Mouse (Mus musculus): ENCODE data around the gene Lrrc28. TPM values are rescaled to one million over a fixed set of nuclear protein-coding genes. Genes with fewer than 3 reads are reported as not detected.

Gene Lrrc28
- total and polyA plus RNA-seq, 2 experiments from 2014 or later = 25.8 to 61.4 TPM

DNA sequence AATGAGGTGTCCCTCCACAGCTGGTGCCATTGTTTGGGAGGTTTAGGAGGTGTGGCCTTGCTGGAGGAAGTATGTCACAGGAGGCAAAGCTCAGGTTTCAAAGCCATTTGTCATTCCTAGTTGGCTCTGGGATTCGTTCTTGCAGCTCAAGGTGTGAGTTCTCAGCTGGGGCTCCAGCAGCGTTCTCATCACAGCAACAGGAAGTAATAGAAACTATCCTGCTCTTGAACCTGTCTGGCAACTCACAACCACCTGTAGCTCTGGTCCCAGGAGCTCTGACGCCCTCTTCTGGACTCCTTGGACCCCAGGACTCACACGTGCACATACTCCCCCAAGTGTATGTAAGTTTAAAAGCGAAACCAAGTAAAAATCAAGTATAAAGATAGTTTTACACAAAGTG, 15.4 kb downstream of the Lrrc28 start:
- Histone ChIP-seq H3K9me3 (ENCODE audit: low read length) (no peaks in the 10 kb centered on the region), H3K4me2 (ENCODE audit: low read depth, low read length, poor library complexity, severe bottlenecking) (no peak overlapping the region), H3K9ac (replicated peaks; ENCODE audit: low read length, poor library complexity, severe bottlenecking) (no peak overlapping the region), H3K27me3 (ENCODE audit: insufficient read depth, low read length) (no peaks in the 10 kb centered on the region), H3K4me3 (ENCODE audit: low read depth, low read length) (no peak overlapping the region), H3K4me1 (ENCODE audit: insufficient read depth, low read length) (no peaks in the 10 kb centered on the region), H3K36me3 (ENCODE audit: insufficient read depth, low read length) (0 out of 2 replicates have a peak, but pooled peaks cover 3% of the 10 kb centered on the region), H3K27ac (ENCODE audit: low read depth, low read length) (no peak overlapping the region)
- no peak for DNase-seq (ENCODE audit: low spot score)
- 55% methylated on average over 5 of the region's 5 CpGs for WGBS
- TF ChIP-seq CTCF (IDR thresholded peaks at IDR 0.05) = no peak
- ATAC-seq (ENCODE audit: low FRiP score) = no peak

- no peak for ATAC-seq (ENCODE audit: low FRiP score)
- 91% methylated on average over 5 of the region's 5 CpGs for WGBS
Observed at GRCm38 (mm10) chr7:67626671-67627070, 18.4 kb downstream of the Lrrc28 start.

DNA sequence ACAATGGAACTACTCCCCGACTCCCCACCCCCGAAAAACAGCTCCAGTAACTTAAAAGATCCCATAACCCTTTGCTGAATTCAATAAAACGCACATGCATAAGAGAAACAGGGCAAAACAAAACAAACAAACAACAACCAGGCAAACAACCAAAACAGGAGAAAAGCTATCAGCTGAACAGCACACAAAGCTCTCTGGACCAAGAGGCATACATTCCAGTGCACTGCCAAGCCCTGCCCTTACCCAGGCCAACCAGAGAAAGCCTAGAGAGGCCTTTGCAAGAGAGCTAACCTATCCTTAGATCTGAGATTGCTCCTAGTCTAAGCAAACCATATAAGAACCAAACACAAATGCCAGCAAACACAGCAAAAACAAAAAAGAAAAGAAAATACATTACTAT, 22.9 kb downstream of the Lrrc28 start:
- ATAC-seq (ENCODE audit: low FRiP score) = no peak
- H3K27me3 ChIP-seq (ENCODE audit: insufficient read depth, low read length) = no peaks in the 10 kb centered on the region
- H3K4me1 ChIP-seq (ENCODE audit: insufficient read depth, low read length) = no peaks in the 10 kb centered on the region
- no peak overlapping the region for H3K27ac ChIP-seq (ENCODE audit: low read depth, low read length)
- no peak overlapping the region for H3K4me3 ChIP-seq (ENCODE audit: low read depth, low read length)
- DNase-seq (ENCODE audit: low spot score) = no peak
- no peaks in the 10 kb centered on the region for H3K9me3 ChIP-seq (ENCODE audit: low read length)
- no peak overlapping the region for H3K4me2 ChIP-seq (ENCODE audit: low read depth, low read length, poor library complexity, severe bottlenecking)
- 0 out of 2 replicates have a peak, but pooled peaks cover 3% of the 10 kb centered on the region for H3K36me3 ChIP-seq (ENCODE audit: insufficient read depth, low read length)
- WGBS = 81% methylated on average over 3 of the region's 3 CpGs
- no peak overlapping the region for H3K9ac ChIP-seq (replicated peaks; ENCODE audit: low read length, poor library complexity, severe bottlenecking)
- TF ChIP-seq CTCF (IDR thresholded peaks at IDR 0.05) = no peak

More at GRCm38 (mm10) chr7:67626671-67627070, 18.4 kb downstream of the Lrrc28 start:
- Histone ChIP-seq H3K27me3 (ENCODE audit: insufficient read depth, low read length) (no peaks in the 10 kb centered on the region), H3K4me2 (ENCODE audit: low read depth, low read length, poor library complexity, severe bottlenecking) (no peak overlapping the region), H3K4me1 (ENCODE audit: insufficient read depth, low read length) (no peaks in the 10 kb centered on the region), H3K27ac (ENCODE audit: low read depth, low read length) (no peak overlapping the region), H3K36me3 (ENCODE audit: insufficient read depth, low read length) (0 out of 2 replicates have a peak, but pooled peaks cover 3% of the 10 kb centered on the region), H3K4me3 (ENCODE audit: low read depth, low read length) (no peak overlapping the region), H3K9ac (replicated peaks; ENCODE audit: low read length, poor library complexity, severe bottlenecking) (no peak overlapping the region), H3K9me3 (ENCODE audit: low read length) (no peaks in the 10 kb centered on the region)
- no peak for TF ChIP-seq CTCF (IDR thresholded peaks at IDR 0.05)
- DNase-seq (ENCODE audit: low spot score) = no peak

DNA sequence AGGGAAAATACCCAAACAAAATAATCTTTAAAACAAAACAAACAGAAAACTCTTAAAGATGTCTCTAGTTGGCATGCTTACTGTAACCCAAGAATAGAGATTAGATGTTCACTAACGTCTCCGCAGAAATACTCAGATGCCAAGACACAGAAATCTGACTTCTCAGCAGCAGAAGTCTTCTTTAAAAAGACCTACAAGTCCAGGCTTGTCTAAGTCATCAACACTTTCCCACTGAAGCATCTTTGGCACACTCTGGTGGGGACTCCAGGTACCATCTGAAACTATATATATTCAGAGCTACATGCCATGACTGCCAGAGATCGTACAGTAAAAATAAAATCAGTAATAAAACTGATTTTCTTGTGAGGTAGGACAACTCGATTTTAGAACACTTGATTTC, 25.2 kb downstream of the Lrrc28 start:
- H3K4me2 ChIP-seq (ENCODE audit: low read depth, low read length, poor library complexity, severe bottlenecking) = no peak overlapping the region
- ATAC-seq (ENCODE audit: low FRiP score) (0 out of 2 replicates have a peak, but pooled peaks have one; percentile 62), DNase-seq (ENCODE audit: low spot score) (peak; percentile 78)
- no peak overlapping the region for H3K27ac ChIP-seq (ENCODE audit: low read depth, low read length)
- H3K9me3 ChIP-seq (ENCODE audit: low read length) = no peaks in the 10 kb centered on the region
- no peaks in the 10 kb centered on the region for H3K36me3 ChIP-seq (ENCODE audit: insufficient read depth, low read length)
- no peaks in the 10 kb centered on the region for H3K4me1 ChIP-seq (ENCODE audit: insufficient read depth, low read length)
- H3K9ac ChIP-seq (replicated peaks; ENCODE audit: low read length, poor library complexity, severe bottlenecking) = no peak overlapping the region
- no peak overlapping the region for H3K4me3 ChIP-seq (ENCODE audit: low read depth, low read length)
- TF ChIP-seq CTCF (IDR thresholded peaks at IDR 0.05) = peak; percentile 84
- 68% methylated on average over 4 of the region's 4 CpGs for WGBS
- H3K27me3 ChIP-seq (ENCODE audit: insufficient read depth, low read length) = no peaks in the 10 kb centered on the region

- WGBS = 89% methylated on average over 3 of the region's 3 CpGs
- no peak for ATAC-seq (ENCODE audit: low FRiP score)
- no peak overlapping the region for H3K9ac ChIP-seq (replicated peaks; ENCODE audit: low read length, poor library complexity, severe bottlenecking)
- no peak for DNase-seq (ENCODE audit: low spot score)
- no peak overlapping the region for H3K27ac ChIP-seq (ENCODE audit: low read depth, low read length)
- H3K9me3 ChIP-seq (ENCODE audit: low read length) = no peaks in the 10 kb centered on the region
- TF ChIP-seq CTCF (IDR thresholded peaks at IDR 0.05) = no peak
- H3K4me1 ChIP-seq (ENCODE audit: insufficient read depth, low read length) = no peaks in the 10 kb centered on the region
- no peak overlapping the region for H3K4me2 ChIP-seq (ENCODE audit: low read depth, low read length, poor library complexity, severe bottlenecking)
- H3K4me3 ChIP-seq (ENCODE audit: low read depth, low read length) = no peak overlapping the region
- H3K27me3 ChIP-seq (ENCODE audit: insufficient read depth, low read length) = no peaks in the 10 kb centered on the region
- H3K36me3 ChIP-seq (ENCODE audit: insufficient read depth, low read length) = no peaks in the 10 kb centered on the region
Observed at GRCm38 (mm10) chr7:67618316-67618715, 26.8 kb downstream of the Lrrc28 start.

DNA sequence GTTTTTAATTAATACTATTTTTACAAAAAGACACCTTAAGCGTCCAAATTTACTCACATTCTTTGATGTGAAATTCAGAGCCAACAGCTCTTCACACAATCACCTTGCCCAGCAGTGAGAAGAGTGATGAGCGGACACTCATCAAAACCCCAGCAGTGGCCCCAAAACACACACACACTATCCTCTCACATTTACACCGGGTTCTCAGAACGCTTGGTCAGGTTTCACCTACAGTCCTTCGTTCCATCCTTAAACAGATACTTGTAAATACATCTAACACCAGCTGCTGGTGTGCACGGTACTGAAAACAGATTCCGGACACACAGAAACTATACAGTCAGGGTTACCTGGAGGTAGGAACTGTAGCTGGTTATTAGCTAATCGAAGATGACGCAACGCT, 27.4 kb downstream of the Lrrc28 start:
- Histone ChIP-seq H3K27ac (ENCODE audit: low read depth, low read length) (no peak overlapping the region), H3K4me3 (ENCODE audit: low read depth, low read length) (no peak overlapping the region), H3K4me1 (ENCODE audit: insufficient read depth, low read length) (no peaks in the 10 kb centered on the region), H3K9me3 (ENCODE audit: low read length) (no peaks in the 10 kb centered on the region), H3K36me3 (ENCODE audit: insufficient read depth, low read length) (no peaks in the 10 kb centered on the region), H3K4me2 (ENCODE audit: low read depth, low read length, poor library complexity, severe bottlenecking) (no peak overlapping the region), H3K27me3 (ENCODE audit: insufficient read depth, low read length) (no peaks in the 10 kb centered on the region), H3K9ac (replicated peaks; ENCODE audit: low read length, poor library complexity, severe bottlenecking) (no peak overlapping the region)
- no peak for DNase-seq (ENCODE audit: low spot score)
- TF ChIP-seq CTCF (IDR thresholded peaks at IDR 0.05) = no peak
- no peak for ATAC-seq (ENCODE audit: low FRiP score)
- WGBS = 97% methylated on average over 10 of the region's 10 CpGs
